Mouse (Mus musculus) heart, embryonic 14.5 days (tissue): ENCODE results near the gene Hapln3. TPM values are rescaled to one million over a fixed set of nuclear protein-coding genes. Genes with fewer than 3 reads are reported as not detected.

Experiments
- ATAC-seq: fragments of 200-750 bp; cut with Nextera tagmentation; 2 replicates; pipeline ENCODE4 v1.8.0; 2017; ENCODE audit warnings: low read depth, moderate TSS enrichment; ENCODE audit not compliant: insufficient number of reproducible peaks, insufficient read depth, low FRiP score
- H3K27ac ChIP-seq, 2 experiments: fragments of 200-500 bp in 1 of 2; fragments of 300-500 bp in 1 of 2; sonication (generic) in 1 of 2; replicated peaks in 1 of 2; 2 replicates each; pipeline ENCODE4 v1.5.1; 2012 to 2014; ENCODE audit warnings: low read depth in 2 of 2, low read length in 2 of 2, control low read depth in 1 of 2, mild to moderate bottlenecking in 1 of 2, mixed read lengths in 1 of 2; ENCODE audit not compliant: control insufficient read depth in 1 of 2, insufficient read depth in 1 of 2
- H3K27me3 ChIP-seq: fragments of 300-500 bp; sonication (generic); 2 replicates; pipeline ENCODE4 v1.6.1; 2014; ENCODE audit warnings: mild to moderate bottlenecking, low read length, control low read depth; ENCODE audit not compliant: control insufficient read depth, insufficient read depth
- H3K36me3 ChIP-seq: fragments of 300-500 bp; sonication (generic); 2 replicates; pipeline ENCODE4 v1.6.1; 2014; ENCODE audit warnings: mild to moderate bottlenecking, control low read depth, low read length, mixed read lengths; ENCODE audit not compliant: control insufficient read depth, insufficient read depth
- H3K4me1 ChIP-seq, 2 experiments: fragments of 200-500 bp in 1 of 2; fragments of 300-500 bp in 1 of 2; sonication (generic) in 1 of 2; 2 replicates each; pipeline ENCODE4 v1.6.1; 2012 to 2014; ENCODE audit warnings: low read length in 2 of 2, control low read depth in 1 of 2, mixed read lengths in 1 of 2; ENCODE audit not compliant: control insufficient read depth in 2 of 2, insufficient read depth in 2 of 2
- H3K4me2 ChIP-seq: fragments of 300-500 bp; sonication (generic); 2 replicates; pipeline ENCODE4 v1.6.1; 2014; ENCODE audit warnings: mild to moderate bottlenecking, low read length
- H3K4me3 ChIP-seq, 2 experiments: fragments of 200-500 bp in 1 of 2; fragments of 300-500 bp in 1 of 2; sonication (generic) in 1 of 2; 2 replicates each; pipeline ENCODE4 v1.5.1; 2012 to 2014; ENCODE audit warnings: low read length in 2 of 2, mild to moderate bottlenecking in 2 of 2, control low read depth in 1 of 2, low read depth in 1 of 2, moderate library complexity in 1 of 2; ENCODE audit not compliant: control insufficient read depth in 1 of 2, insufficient read depth in 1 of 2
- H3K9ac ChIP-seq: fragments of 300-500 bp; sonication (generic); 2 replicates; pipeline ENCODE4 v1.6.1; 2014; ENCODE audit warnings: mild to moderate bottlenecking, low read length
- H3K9me3 ChIP-seq: fragments of 300-500 bp; sonication (generic); 2 replicates; pipeline ENCODE4 v1.6.1; 2016; ENCODE audit warnings: low read length, control low read depth; ENCODE audit not compliant: control insufficient read depth
- WGBS: fragments of 180-500 bp; shearing (Covaris S2); extraction: QIAGEN DNeasy Blood & Tissue Kit; methylation state at CpG from one replicate; pipeline ENCODE4 v1.1.7; 2014; 5-methylcytosine and 5-hydroxymethylcytosine counted together
- polyA plus RNA-seq: library from polyadenylated mRNA; unstranded; fragments of >200 nt; fragmentation: Nextera tagmentation; extraction: Ambion mirVana; gene quantifications from 2 replicates; pipeline ENCODE4 v1.2.1, GENCODE M21; 2014

The Hapln3 gene
- polyA plus RNA-seq, result 0.93 and 2.0 TPM in 2 replicates

- Histone ChIP-seq H3K4me1 (peaks cover 16 to 45% of the 10 kb centered on the region in 2 experiments), H3K36me3 (peaks cover 28% of the 10 kb centered on the region), H3K4me2 (peak within 1 kb of the TSS; percentile 69), H3K4me3 (peak within 1 kb of the TSS; percentile 23 to 32), H3K27ac (no peak within 1 kb of the TSS), H3K9ac (peak within 1 kb of the TSS; percentile 42), H3K27me3 (peaks cover 4% of the 10 kb centered on the region; the same call in 1 of the 2 replicates), H3K9me3 (no peaks in the 10 kb centered on the region)
- 3% methylated on average over 19 of the region's 19 CpGs for WGBS
- no peak for ATAC-seq
Measured at GRCm38 (mm10) chr7:79130843-79131444, at the start of gene Hapln3. TSS of gene Hapln3 (minus strand) at chr7:79131018.

GRCm38 (mm10) chr7:79173800-79174199, 43.0 kb upstream of the Hapln3 start:
- Histone ChIP-seq H3K27me3 (no peaks in the 10 kb centered on the region), H3K4me3 (no peak overlapping the region), H3K9ac (no peak overlapping the region), H3K36me3 (no peaks in the 10 kb centered on the region), H3K9me3 (no peaks in the 10 kb centered on the region), H3K4me2 (no peak overlapping the region), H3K4me1 (no peaks in the 10 kb centered on the region), H3K27ac (no peak overlapping the region)
- 50% methylated on average over 3 of the region's 3 CpGs for WGBS
- no peak for ATAC-seq

- Histone ChIP-seq H3K4me2 (no peak overlapping the region), H3K36me3 (no peaks in the 10 kb centered on the region), H3K9ac (no peak overlapping the region), H3K4me1 (no peaks in the 10 kb centered on the region), H3K27ac (no peak overlapping the region), H3K27me3 (no peaks in the 10 kb centered on the region), H3K4me3 (no peak overlapping the region), H3K9me3 (no peaks in the 10 kb centered on the region)
- no peak for ATAC-seq
- 73% methylated on average over 1 of the region's 1 CpGs for WGBS
Measured at GRCm38 (mm10) chr7:79171782-79172181, 41.0 kb upstream of the Hapln3 start.

- no peaks in the 10 kb centered on the region for H3K4me1 ChIP-seq
- H3K27ac ChIP-seq, result no peak overlapping the region
- peaks cover 6% of the 10 kb centered on the region; the same call in 1 of the 2 replicates for H3K9me3 ChIP-seq
- no peak overlapping the region for H3K9ac ChIP-seq
- H3K36me3 ChIP-seq, result no peaks in the 10 kb centered on the region
- H3K4me2 ChIP-seq, result no peak overlapping the region
- no peaks in the 10 kb centered on the region for H3K27me3 ChIP-seq
- H3K4me3 ChIP-seq, result no peak overlapping the region
- no peak for ATAC-seq
- 85% methylated on average over 14 of the region's 14 CpGs for WGBS
Measured at GRCm38 (mm10) chr7:79167006-79167562, 36.3 kb upstream of the Hapln3 start.

- ATAC-seq, result no peak
- Histone ChIP-seq H3K27ac (no peak overlapping the region), H3K27me3 (no peaks in the 10 kb centered on the region), H3K36me3 (no peaks in the 10 kb centered on the region), H3K4me3 (no peak overlapping the region), H3K9me3 (peaks cover 7% of the 10 kb centered on the region; the same call in 1 of the 2 replicates), H3K9ac (no peak overlapping the region), H3K4me1 (no peaks in the 10 kb centered on the region), H3K4me2 (no peak overlapping the region)
- WGBS, result 48% methylated on average over 1 of the region's 1 CpGs
Measured at GRCm38 (mm10) chr7:79159406-79159805, 28.6 kb upstream of the Hapln3 start.

- Histone ChIP-seq H3K4me1 (peaks cover 14 to 29% of the 10 kb centered on the region in 2 experiments), H3K27ac (peak overlapping the region in 1 of 2 experiments; percentile 87; a peak in 1 of 4 replicates), H3K27me3 (no peaks in the 10 kb centered on the region), H3K4me3 (peak overlapping the region in 1 of 2 experiments; percentile 68; a peak in 2 of 4 replicates), H3K9me3 (no peaks in the 10 kb centered on the region), H3K4me2 (peak overlapping the region; percentile 65), H3K36me3 (peaks cover 10% of the 10 kb centered on the region), H3K9ac (peak overlapping the region; percentile 31; the same call in 1 of the 2 replicates)
- ATAC-seq, result no peak
- WGBS, result 34% methylated on average over 6 of the region's 6 CpGs
Measured at GRCm38 (mm10) chr7:79149522-79149921, 18.7 kb upstream of the Hapln3 start.

- no peaks in the 10 kb centered on the region for H3K9me3 ChIP-seq
- peak within 1 kb of the TSS; percentile 63 to 68 for H3K4me3 ChIP-seq
- ATAC-seq, result peak; percentile 96
- WGBS, result under 1% methylated on average over 39 of the region's 39 CpGs
- peaks cover 17% of the 10 kb centered on the region for H3K36me3 ChIP-seq
- peak within 1 kb of the TSS; percentile 82 for H3K9ac ChIP-seq
- peak within 1 kb of the TSS; percentile 65 for H3K4me2 ChIP-seq
- no peaks in the 10 kb centered on the region for H3K27me3 ChIP-seq
- peaks cover 14 to 30% of the 10 kb centered on the region in 2 experiments for H3K4me1 ChIP-seq
- H3K27ac ChIP-seq, result peak within 1 kb of the TSS; percentile 86 to 87
Measured at GRCm38 (mm10) chr7:79148711-79149266, 18.0 kb upstream of the Hapln3 start, which contains the start of gene Mfge8. TSS of gene Mfge8 (minus strand) at chr7:79149060.
